Mouse (Mus musculus) hindbrain, embryonic 10.5 days (tissue): ENCODE data around the gene Mras. TPM values are rescaled to one million over a fixed set of nuclear protein-coding genes. Genes with fewer than 3 reads are reported as not detected.

Experiments
- DNase-seq: peaks from one replicate; pipeline ENCODE4 v3.0.0-alpha.2; 2017; ENCODE audit warnings: low spot score
- H3K27ac ChIP-seq: fragments of 300-500 bp; sonication (generic); 2 replicates; pipeline ENCODE4 v1.5.1; 2016; ENCODE audit warnings: mild to moderate bottlenecking, moderate library complexity
- H3K27me3 ChIP-seq: fragments of 300-500 bp; sonication (generic); 2 replicates; pipeline ENCODE4 v1.6.1; 2016; ENCODE audit warnings: mild to moderate bottlenecking; ENCODE audit not compliant: poor library complexity, insufficient read depth, severe bottlenecking
- H3K36me3 ChIP-seq: fragments of 300-500 bp; sonication (generic); 2 replicates; pipeline ENCODE4 v1.6.1; 2016; ENCODE audit warnings: mild to moderate bottlenecking, moderate library complexity
- H3K4me1 ChIP-seq: fragments of 300-500 bp; sonication (generic); replicated peaks from 2 replicates; pipeline ENCODE4 v1.6.1; 2016; ENCODE audit warnings: mild to moderate bottlenecking
- H3K4me3 ChIP-seq: fragments of 300-500 bp; sonication (generic); 2 replicates; pipeline ENCODE4 v1.5.1; 2016; ENCODE audit warnings: mild to moderate bottlenecking, moderate library complexity
- H3K9me3 ChIP-seq: fragments of 300-500 bp; sonication (generic); 2 replicates; pipeline ENCODE4 v1.6.1; 2016; ENCODE audit warnings: mild to moderate bottlenecking, moderate library complexity
- WGBS: fragments of 180-500 bp; shearing (Covaris S2); methylation state at CpG from one replicate; pipeline ENCODE4 v1.1.7; 2016; 5-methylcytosine and 5-hydroxymethylcytosine counted together
- polyA plus RNA-seq: library from polyadenylated mRNA; unstranded; fragments of >200 nt; fragmentation: Nextera tagmentation; extraction: Ambion mirVana; gene quantifications from 2 replicates; pipeline ENCODE4 v1.2.1, GENCODE M21; 2016

The Mras gene
- polyA plus RNA-seq, 1 experiment from 2014 or later: 16.0 TPM

GRCm38 (mm10) chr9:99458529-99459208 lies 21.5 kb upstream of the Mras start:
- Histone ChIP-seq H3K9me3 (no peaks in the 10 kb centered on the region), H3K4me1 (0 out of 2 replicates have a peak, but pooled peaks cover 4% of the 10 kb centered on the region), H3K4me3 (no peak overlapping the region), H3K27ac (no peak overlapping the region), H3K27me3 (no peaks in the 10 kb centered on the region), H3K36me3 (no peaks in the 10 kb centered on the region)
- 43% methylated on average over 12 of the region's 12 CpGs for WGBS
- DNase-seq: peak; percentile 61

- Histone ChIP-seq H3K9me3 (no peaks in the 10 kb centered on the region), H3K27me3 (peaks cover 20% of the 10 kb centered on the region), H3K27ac (no peak overlapping the region), H3K4me1 (peaks cover 5% of the 10 kb centered on the region), H3K36me3 (no peaks in the 10 kb centered on the region), H3K4me3 (no peak overlapping the region)
- DNase-seq: no peak
- WGBS: 88% methylated on average over 4 of the region's 4 CpGs
Observed at GRCm38 (mm10) chr9:99454211-99454610, 17.0 kb upstream of the Mras start.

- 9% methylated on average over 14 of the region's 14 CpGs for WGBS
- H3K4me3 ChIP-seq: 0 out of 2 replicates have a peak within 1 kb of the TSS, but pooled peaks have one; percentile 6
Observed at GRCm38 (mm10) chr9:99451161-99451560, 14.0 kb upstream of the Mras start, which contains the start of gene Nme9. Gene Nme9, plus strand, starts transcription at chr9:99451475.

GRCm38 (mm10) chr9:99449886-99450647 lies 12.9 kb upstream of the Mras start:
- no peaks in the 10 kb centered on the region for H3K9me3 ChIP-seq
- WGBS: 44% methylated on average over 9 of the region's 9 CpGs
- H3K4me3 ChIP-seq: no peak overlapping the region
- peaks cover 5% of the 10 kb centered on the region for H3K4me1 ChIP-seq
- DNase-seq: no peak
- no peaks in the 10 kb centered on the region for H3K36me3 ChIP-seq
- peaks cover 25% of the 10 kb centered on the region for H3K27me3 ChIP-seq
- no peak overlapping the region for H3K27ac ChIP-seq

More at GRCm38 (mm10) chr9:99451161-99451560, 14.0 kb upstream of the Mras start, which contains the start of gene Nme9:
- Histone ChIP-seq H3K27me3 (peaks cover 25% of the 10 kb centered on the region), H3K9me3 (no peaks in the 10 kb centered on the region), H3K36me3 (no peaks in the 10 kb centered on the region), H3K27ac (no peak within 1 kb of the TSS), H3K4me1 (peaks cover 5% of the 10 kb centered on the region)
- DNase-seq: peak; percentile 15

GRCm38 (mm10) chr9:99447323-99447722 lies 10.1 kb upstream of the Mras start:
- no peaks in the 10 kb centered on the region for H3K9me3 ChIP-seq

GRCm38 (mm10) chr9:99446259-99446658 lies 9.1 kb upstream of the Mras start:
- Histone ChIP-seq H3K9me3 (no peaks in the 10 kb centered on the region), H3K36me3 (no peaks in the 10 kb centered on the region), H3K4me3 (no peak overlapping the region), H3K27me3 (peaks cover 11% of the 10 kb centered on the region), H3K27ac (no peak overlapping the region), H3K4me1 (peaks cover 3% of the 10 kb centered on the region; the same call in 1 of the 2 replicates)
- DNase-seq: no peak

More at GRCm38 (mm10) chr9:99447323-99447722, 10.1 kb upstream of the Mras start:
- H3K36me3 ChIP-seq: no peaks in the 10 kb centered on the region
- H3K27me3 ChIP-seq: peaks cover 22% of the 10 kb centered on the region
- WGBS: 88% methylated on average over 3 of the region's 3 CpGs
- no peak overlapping the region for H3K27ac ChIP-seq
- H3K4me1 ChIP-seq: peaks cover 5% of the 10 kb centered on the region
- DNase-seq: no peak
- no peak overlapping the region for H3K4me3 ChIP-seq

GRCm38 (mm10) chr9:99444590-99445178 lies 7.5 kb upstream of the Mras start:
- H3K4me1 ChIP-seq: no peaks in the 10 kb centered on the region; the same call in 1 of the 2 replicates

GRCm38 (mm10) chr9:99441647-99442433 lies 4.7 kb upstream of the Mras start:
- Histone ChIP-seq H3K27ac (no peak overlapping the region), H3K27me3 (peaks cover 28% of the 10 kb centered on the region), H3K4me1 (peaks cover 8% of the 10 kb centered on the region), H3K9me3 (no peaks in the 10 kb centered on the region), H3K4me3 (no peak overlapping the region), H3K36me3 (no peaks in the 10 kb centered on the region)
- 93% methylated on average over 4 of the region's 4 CpGs for WGBS
- no peak for DNase-seq

More at GRCm38 (mm10) chr9:99444590-99445178, 7.5 kb upstream of the Mras start:
- no peaks in the 10 kb centered on the region for H3K9me3 ChIP-seq
- DNase-seq: peak; percentile 20
- H3K36me3 ChIP-seq: no peaks in the 10 kb centered on the region
- H3K27me3 ChIP-seq: peaks cover 4% of the 10 kb centered on the region; the same call in 1 of the 2 replicates
- no peak overlapping the region for H3K27ac ChIP-seq
- no peak overlapping the region for H3K4me3 ChIP-seq
- 42% methylated on average over 8 of the region's 8 CpGs for WGBS

GRCm38 (mm10) chr9:99440941-99441340 lies 3.8 kb upstream of the Mras start:
- H3K27me3 ChIP-seq: peaks cover 29% of the 10 kb centered on the region
- no peak for DNase-seq
- H3K4me1 ChIP-seq: peaks cover 14% of the 10 kb centered on the region
- H3K36me3 ChIP-seq: no peaks in the 10 kb centered on the region
- H3K27ac ChIP-seq: no peak overlapping the region
- no peak overlapping the region for H3K4me3 ChIP-seq
- 81% methylated on average over 5 of the region's 5 CpGs for WGBS
- no peaks in the 10 kb centered on the region for H3K9me3 ChIP-seq

GRCm38 (mm10) chr9:99439064-99439463 lies 1.9 kb upstream of the Mras start:
- no peaks in the 10 kb centered on the region for H3K36me3 ChIP-seq
- H3K4me3 ChIP-seq: no peak overlapping the region
- no peaks in the 10 kb centered on the region for H3K9me3 ChIP-seq
- WGBS: 80% methylated on average over 8 of the region's 8 CpGs
- no peak for DNase-seq
- peaks cover 45% of the 10 kb centered on the region for H3K27me3 ChIP-seq
- H3K27ac ChIP-seq: no peak overlapping the region
- H3K4me1 ChIP-seq: peaks cover 33% of the 10 kb centered on the region

GRCm38 (mm10) chr9:99437781-99438565 lies 792 bp upstream of the Mras start:
- DNase-seq: no peak
- Histone ChIP-seq H3K9me3 (no peaks in the 10 kb centered on the region), H3K27me3 (peaks cover 45% of the 10 kb centered on the region), H3K36me3 (no peaks in the 10 kb centered on the region), H3K4me1 (peaks cover 37% of the 10 kb centered on the region), H3K4me3 (no peak overlapping the region), H3K27ac (no peak overlapping the region)
- WGBS: 80% methylated on average over 12 of the region's 12 CpGs
